Mouse (Mus musculus): ENCODE results near the gene Cmtm4.

GRCm38 (mm10) chr8:104413770-104414169 is 18.2 kb upstream of the Cmtm4 start:
- no peak for TF ChIP-seq CTCF (IDR thresholded peaks at IDR 0.05; ENCODE audit: low read depth, low read length)
- TF ChIP-seq TAL1 (conservative IDR thresholded peaks at IDR 0.05; ENCODE audit: low read depth, low read length) = no peak
- TF ChIP-seq GATA1 (IDR thresholded peaks at IDR 0.05; ENCODE audit: borderline replicate concordance, low read length) = no peak
- TF ChIP-seq POLR2AphosphoS5 (IDR thresholded peaks at IDR 0.05; ENCODE audit: insufficient replicate concordance, low read depth, low read length) = no peak
- no peak for TF ChIP-seq GATA2 (IDR thresholded peaks at IDR 0.05; ENCODE audit: borderline replicate concordance, low read depth, low read length)

Measured in G1E (cell line).